Mouse (Mus musculus) stomach, postnatal 0 days (tissue): Measurements from ENCODE around the gene Lrfn4. TPM values are rescaled to one million over a fixed set of nuclear protein-coding genes. Genes with fewer than 3 reads are reported as not detected.

Experiments
- ATAC-seq: fragments of 200-750 bp; cut with Nextera tagmentation; 2 replicates; pipeline ENCODE4 v1.8.0; 2017; ENCODE audit not compliant: low FRiP score, low TSS enrichment
- DNase-seq: peaks from one replicate; pipeline ENCODE4 v3.0.0-alpha.2; 2016; ENCODE audit warnings: low spot score
- H3K27ac ChIP-seq: fragments of 300-500 bp; sonication (generic); replicated peaks from 2 replicates; pipeline ENCODE4 v1.5.1; 2014; ENCODE audit warnings: mild to moderate bottlenecking, control low read depth
- H3K27me3 ChIP-seq: fragments of 300-500 bp; sonication (generic); 2 replicates; pipeline ENCODE4 v1.6.1; 2014; ENCODE audit warnings: low read length; ENCODE audit not compliant: control insufficient read depth, insufficient read depth
- H3K36me3 ChIP-seq: fragments of 300-500 bp; sonication (generic); 2 replicates; pipeline ENCODE4 v1.6.1; 2014; ENCODE audit warnings: low read length, mixed read lengths; ENCODE audit not compliant: control insufficient read depth, insufficient read depth
- H3K4me1 ChIP-seq: fragments of 300-500 bp; sonication (generic); replicated peaks from 2 replicates; pipeline ENCODE4 v1.6.1; 2014; ENCODE audit warnings: antibody characterized with exemption; ENCODE audit not compliant: control insufficient read depth, insufficient read depth
- H3K4me2 ChIP-seq: fragments of 300-500 bp; sonication (generic); replicated peaks from 2 replicates; pipeline ENCODE4 v1.6.1; 2014; ENCODE audit warnings: low read depth, mild to moderate bottlenecking, control low read depth, moderate library complexity
- H3K4me3 ChIP-seq: fragments of 300-500 bp; sonication (generic); 2 replicates; pipeline ENCODE4 v1.5.1; 2014; ENCODE audit warnings: low read depth, low read length, control low read depth
- H3K9ac ChIP-seq: fragments of 300-500 bp; sonication (generic); 2 replicates; pipeline ENCODE4 v1.6.1; 2014; ENCODE audit warnings: mild to moderate bottlenecking, low read length, control low read depth, mixed read lengths
- H3K9me3 ChIP-seq: fragments of 300-500 bp; sonication (generic); 2 replicates; pipeline ENCODE4 v1.6.1; 2016; ENCODE audit warnings: low read length; ENCODE audit not compliant: control insufficient read depth
- CTCF ChIP-seq: IDR thresholded peaks from 2 replicates; pipeline ENCODE4 v1.5.1; 2016; ENCODE audit warnings: antibody characterized with exemption, low read depth, mild to moderate bottlenecking, moderate library complexity
- EP300 ChIP-seq: optimal IDR thresholded peaks from 2 replicates; pipeline ENCODE3; 2016; ENCODE audit warnings: antibody characterized with exemption
- WGBS: fragments of 180-500 bp; shearing (Covaris S2); extraction: QIAGEN DNeasy Blood & Tissue Kit; methylation state at CpG from one replicate; pipeline ENCODE4 v1.1.7; 2014; 5-methylcytosine and 5-hydroxymethylcytosine counted together
- polyA plus RNA-seq: library from polyadenylated mRNA; unstranded; fragments of >200 nt; fragmentation: Nextera tagmentation; extraction: Ambion mirVana; gene quantifications from 2 replicates; pipeline ENCODE4 v1.2.1, GENCODE M21; 2015

Lrfn4 gene
- polyA plus RNA-seq, 1 experiment from 2014 or later, result 4.3 TPM

DNA sequence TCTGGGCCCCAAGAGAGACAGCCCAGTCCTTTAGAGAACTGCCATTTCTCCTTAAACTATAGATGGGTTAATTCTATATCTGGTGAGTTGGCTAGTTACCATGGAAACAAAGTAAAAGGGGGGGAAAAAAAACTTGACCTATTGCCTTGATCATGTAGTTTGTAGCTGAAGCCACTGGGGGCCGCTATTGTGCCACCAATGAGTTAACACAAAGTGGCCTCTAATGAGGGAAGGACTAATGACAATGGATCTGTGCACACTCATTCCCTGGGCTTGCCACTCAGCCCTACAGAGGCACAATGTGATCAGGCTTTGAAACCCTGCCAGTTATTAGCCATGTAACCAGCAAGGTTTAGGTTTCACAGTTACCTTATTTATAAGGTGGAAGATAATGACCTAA is 13.4 kb upstream of the Lrfn4 start:
- DNase-seq (peak; percentile 77), ATAC-seq (no peak)
- no peak overlapping the region for H3K9ac ChIP-seq
- no peak overlapping the region for H3K4me2 ChIP-seq
- no peaks in the 10 kb centered on the region for H3K27me3 ChIP-seq
- no peaks in the 10 kb centered on the region; the same call in 1 of the 2 replicates for H3K36me3 ChIP-seq
- no peak overlapping the region for H3K4me3 ChIP-seq
- WGBS, result 0% methylated on average over 1 of the region's 1 CpGs
- H3K27ac ChIP-seq, result no peak overlapping the region
- 0 out of 2 replicates have a peak, but pooled peaks cover 5% of the 10 kb centered on the region for H3K4me1 ChIP-seq
- TF ChIP-seq CTCF, result peak; percentile 94
- TF ChIP-seq EP300, result no peak
- H3K9me3 ChIP-seq, result no peaks in the 10 kb centered on the region

DNA sequence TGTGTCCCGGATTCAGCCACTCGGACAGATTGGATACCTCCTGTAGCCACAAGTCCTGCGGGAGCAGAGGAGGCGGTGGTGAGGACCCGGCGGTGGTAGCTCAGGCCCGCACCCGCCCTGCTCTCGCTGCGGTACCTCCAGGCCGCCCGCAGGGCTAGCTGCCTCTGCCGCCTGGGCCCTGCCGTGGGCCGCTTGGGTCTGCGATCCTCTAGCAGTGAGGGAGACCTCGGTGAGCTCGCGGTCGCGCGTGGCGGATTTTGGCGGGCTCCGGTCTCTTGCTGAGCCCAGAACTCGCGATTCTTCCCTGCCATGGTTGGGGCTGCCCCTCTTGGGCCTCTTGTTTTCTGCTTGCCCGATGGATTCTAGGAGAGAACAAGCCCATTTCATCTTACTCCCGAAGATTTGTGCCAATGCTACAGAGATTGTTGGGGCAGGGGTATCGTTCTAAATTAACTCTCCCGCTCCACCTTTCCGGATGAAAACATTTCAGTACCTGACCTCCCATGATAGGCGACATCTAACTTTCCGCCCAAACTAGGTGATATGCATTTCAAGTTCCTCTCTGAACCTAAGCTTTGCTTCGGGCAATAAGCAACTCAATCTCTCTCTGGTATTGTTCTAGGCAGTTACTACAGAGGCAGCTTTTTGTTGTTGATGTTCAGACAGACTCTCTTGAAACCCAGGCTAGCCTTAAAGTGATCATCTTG is 10.5 kb upstream of the Lrfn4 start:
- ATAC-seq (peak; percentile 67; the same call in 1 of the 2 replicates), DNase-seq (no peak)
- Histone ChIP-seq H3K9me3 (no peaks in the 10 kb centered on the region), H3K36me3 (peaks cover 8% of the 10 kb centered on the region; the same call in 1 of the 2 replicates), H3K27me3 (no peaks in the 10 kb centered on the region), H3K9ac (peak overlapping the region; percentile 88), H3K27ac (peak overlapping the region; percentile 93), H3K4me2 (peak overlapping the region; percentile 90), H3K4me3 (peak overlapping the region; percentile 91), H3K4me1 (0 out of 2 replicates have a peak, but pooled peaks cover 5% of the 10 kb centered on the region)
- under 1% methylated on average over 35 of the region's 35 CpGs for WGBS
- TF ChIP-seq EP300 (no peak), CTCF (no peak)

DNA sequence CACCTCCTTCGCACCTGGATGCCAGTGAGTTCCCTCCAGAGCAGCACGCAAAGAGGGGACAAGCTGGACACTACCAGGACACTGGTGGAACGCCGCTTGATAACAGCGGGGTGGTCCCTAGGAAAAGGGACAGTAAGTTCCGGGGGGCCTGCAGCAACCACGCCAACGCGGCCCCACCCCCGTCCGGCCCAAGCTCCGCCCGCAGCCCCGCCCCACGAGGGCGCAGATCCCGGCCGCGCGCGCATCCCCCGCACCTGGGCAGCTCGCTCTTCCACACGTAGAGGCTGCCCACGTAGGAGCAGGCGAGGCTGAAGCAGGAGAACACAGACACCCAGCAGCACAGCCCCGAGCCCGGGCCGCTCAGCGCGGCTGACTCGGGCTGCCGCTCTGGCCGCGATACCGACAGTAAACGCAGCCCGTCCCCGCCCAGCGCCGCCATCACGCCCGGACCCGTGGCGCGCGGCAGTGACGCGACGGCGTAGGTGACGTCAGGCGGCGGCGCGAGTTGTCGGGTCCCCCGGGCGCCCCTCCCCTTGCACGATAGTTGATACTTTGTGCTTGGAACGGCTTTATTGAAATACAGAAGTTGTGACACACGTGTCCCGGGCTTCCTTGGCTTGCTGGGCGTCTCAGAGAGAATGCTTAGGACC is 9.8 kb upstream of the Lrfn4 start, which contains the start of gene Rce1:
Rce1 (minus strand) TSS at position 463 of the 650 bp plus-strand sequence.
- ATAC-seq (peak; percentile 88), DNase-seq (peak; percentile 93)
- Histone ChIP-seq H3K4me3 (peak within 1 kb of the TSS; percentile 91), H3K9ac (peak within 1 kb of the TSS; percentile 88), H3K9me3 (no peaks in the 10 kb centered on the region), H3K4me1 (0 out of 2 replicates have a peak, but pooled peaks cover 5% of the 10 kb centered on the region), H3K36me3 (peaks cover 9% of the 10 kb centered on the region; the same call in 1 of the 2 replicates), H3K27me3 (no peaks in the 10 kb centered on the region), H3K27ac (peak within 1 kb of the TSS; percentile 93), H3K4me2 (peak within 1 kb of the TSS; percentile 90)
- TF ChIP-seq EP300 (no peak), CTCF (no peak)
- under 1% methylated on average over 62 of the region's 64 CpGs for WGBS

DNA sequence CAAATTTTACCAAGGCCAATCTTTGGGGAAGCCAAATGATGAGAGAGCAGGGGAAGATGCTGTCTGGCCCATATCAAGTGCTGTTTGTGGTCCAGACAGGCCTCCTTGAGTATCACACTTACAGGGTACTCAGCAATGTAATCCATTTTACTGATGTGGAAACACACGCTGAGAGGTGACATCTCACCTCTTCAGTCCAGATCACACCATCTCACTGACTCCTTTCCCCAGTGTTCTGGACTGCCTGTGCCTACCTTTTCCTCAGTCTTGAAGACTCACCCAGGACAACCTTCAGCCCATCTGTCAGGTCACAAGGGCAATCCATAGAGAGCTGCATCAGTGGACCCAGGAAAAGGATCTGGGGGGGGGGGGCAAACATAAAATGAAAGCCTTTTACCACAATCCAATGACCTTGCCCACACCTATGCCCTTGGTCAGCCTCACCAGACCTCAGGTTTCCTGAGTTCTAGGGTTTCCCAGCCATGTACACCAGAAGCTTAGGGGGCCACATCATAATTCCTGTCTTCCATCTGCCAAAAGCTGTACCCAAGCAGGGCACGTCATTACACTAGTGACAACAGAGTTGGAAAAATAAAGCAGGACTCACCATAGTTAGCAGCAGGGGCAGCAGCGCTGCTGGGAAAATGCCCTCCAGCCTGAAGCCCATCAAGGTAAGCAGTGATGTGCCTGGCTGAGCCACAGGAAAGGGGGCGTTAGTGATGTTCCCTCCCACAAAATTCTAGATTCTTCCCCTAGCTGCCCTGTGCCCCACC is 9.1 kb upstream of the Lrfn4 start:
- WGBS, result 28% methylated on average over 4 of the region's 4 CpGs
- TF ChIP-seq CTCF (no peak), EP300 (no peak)
- DNase-seq (no peak), ATAC-seq (peak; percentile 2; the same call in 1 of the 2 replicates)
- Histone ChIP-seq H3K9ac (peak overlapping the region; percentile 88), H3K9me3 (no peaks in the 10 kb centered on the region), H3K36me3 (peaks cover 9% of the 10 kb centered on the region; the same call in 1 of the 2 replicates), H3K4me3 (peak overlapping the region; percentile 91), H3K27ac (peak overlapping the region; percentile 93), H3K4me2 (peak overlapping the region; percentile 90), H3K27me3 (no peaks in the 10 kb centered on the region), H3K4me1 (0 out of 2 replicates have a peak, but pooled peaks cover 5% of the 10 kb centered on the region)

DNA sequence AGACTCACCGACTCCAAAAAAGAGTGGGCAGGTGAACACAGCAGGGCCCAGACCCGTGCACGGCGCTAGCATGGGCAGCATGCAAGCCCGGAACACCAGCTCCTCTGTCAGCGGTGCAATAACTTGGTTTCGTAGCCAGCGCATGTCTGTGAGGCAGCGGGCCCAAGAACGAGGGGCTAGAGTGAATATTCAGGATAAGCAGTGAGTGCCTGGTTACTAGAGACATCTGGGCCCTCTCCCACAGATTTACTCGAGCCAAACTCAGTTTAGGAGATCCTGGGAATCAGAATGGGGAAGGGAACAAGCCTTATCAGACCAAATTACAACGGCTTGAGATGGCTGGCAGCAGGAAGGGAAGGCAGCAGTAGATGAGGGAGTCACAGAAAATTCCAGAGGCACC is 8.5 kb upstream of the Lrfn4 start:
- H3K9me3 ChIP-seq, result no peaks in the 10 kb centered on the region
- H3K4me3 ChIP-seq, result no peak overlapping the region
- H3K4me1 ChIP-seq, result 0 out of 2 replicates have a peak, but pooled peaks cover 5% of the 10 kb centered on the region

More for the DNA sequence above, 8.5 kb upstream of the Lrfn4 start:
- no peak overlapping the region for H3K9ac ChIP-seq
- TF ChIP-seq CTCF (no peak), EP300 (no peak)
- H3K36me3 ChIP-seq, result peaks cover 9% of the 10 kb centered on the region; the same call in 1 of the 2 replicates
- no peak overlapping the region for H3K4me2 ChIP-seq
- H3K27ac ChIP-seq, result no peak overlapping the region
- no peak for DNase-seq
- 92% methylated on average over 12 of the region's 12 CpGs for WGBS
- no peaks in the 10 kb centered on the region for H3K27me3 ChIP-seq
- ATAC-seq, result no peak
